Mouse (Mus musculus): ENCODE measurements at regions not wholly inside any gene's neighbourhood (a gene's known extent, or its start where the extent isn't known, plus 50 kb on each side); places are given as distances from the start of the nearest gene placed in this dataset.

- Histone ChIP-seq H3K27me3 (ENCODE audit: control insufficient read depth in 1 of 2, insufficient read depth in 2 of 2, low read length in 2 of 2) (no peaks in the 10 kb centered on the region), H3K4me1 (ENCODE audit: control insufficient read depth in 1 of 2, insufficient read depth in 2 of 2, low read length in 2 of 2) (no peaks in the 10 kb centered on the region), H3K4me3 (ENCODE audit: control insufficient read depth in 1 of 2, insufficient read depth in 1 of 2, low read depth in 2 of 2, low read length in 2 of 2) (no peak overlapping the region), H3K27ac (ENCODE audit: control insufficient read depth, low read depth, low read length) (no peak overlapping the region), H3K9ac (ENCODE audit: control insufficient read depth, low read depth, low read length, poor library complexity, severe bottlenecking) (no peak overlapping the region), H3K9me3 (replicated peaks; ENCODE audit: insufficient read depth, low read length) (no peaks in the 10 kb centered on the region), H3K79me2 (ENCODE audit: control insufficient read depth, insufficient read depth, low read length, poor library complexity) (no peaks in the 10 kb centered on the region), H3K36me3 (ENCODE audit: control insufficient read depth in 1 of 2, insufficient read depth in 2 of 2, low read length in 2 of 2) (no peaks in the 10 kb centered on the region)
- no peak for DNase-seq (ENCODE audit: low read depth, low spot score)
- TF ChIP-seq KAT2A (conservative IDR thresholded peaks at IDR 0.05; ENCODE audit: low read depth, low read length) = no peak
- no peak for TF ChIP-seq CHD2 (IDR thresholded peaks at IDR 0.05; ENCODE audit: low read length)
These were observed 197.8 kb downstream of the Hs3st1 start for GRCm38 (mm10) chr5:39557376-39558001.

DNA sequence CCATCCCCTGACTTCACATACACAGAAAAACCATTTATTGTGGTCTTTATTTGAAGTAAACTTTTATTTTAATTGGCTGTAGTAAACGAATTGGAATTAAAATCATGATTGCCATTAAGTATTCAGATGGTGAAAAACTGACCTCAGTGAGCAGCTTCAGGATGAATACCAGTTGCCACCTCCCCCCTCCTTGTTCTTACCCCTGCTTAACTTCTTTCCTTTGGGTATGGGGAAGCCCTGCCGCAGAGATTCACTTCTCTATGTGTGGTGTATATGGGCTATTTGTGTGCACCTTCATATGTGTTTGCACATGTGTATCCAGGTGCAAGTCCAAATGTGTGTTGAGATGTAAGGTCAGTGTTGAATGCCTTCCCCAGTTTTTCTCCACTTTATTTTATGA, 218.2 kb downstream of the Hs3st1 start:
- DNase-seq (ENCODE audit: low read depth, low spot score) = no peak
- H3K9ac ChIP-seq (ENCODE audit: control insufficient read depth, low read depth, low read length, poor library complexity, severe bottlenecking) = no peak overlapping the region
- H3K36me3 ChIP-seq (ENCODE audit: control insufficient read depth in 1 of 2, insufficient read depth in 2 of 2, low read length in 2 of 2) = no peaks in the 10 kb centered on the region
- no peak overlapping the region for H3K27ac ChIP-seq (ENCODE audit: control insufficient read depth, low read depth, low read length)
- no peaks in the 10 kb centered on the region for H3K79me2 ChIP-seq (ENCODE audit: control insufficient read depth, insufficient read depth, low read length, poor library complexity)
- H3K27me3 ChIP-seq (ENCODE audit: control insufficient read depth in 1 of 2, insufficient read depth in 2 of 2, low read length in 2 of 2) = no peaks in the 10 kb centered on the region
- no peaks in the 10 kb centered on the region for H3K9me3 ChIP-seq (replicated peaks; ENCODE audit: insufficient read depth, low read length)
- TF ChIP-seq TAL1 (IDR thresholded peaks at IDR 0.05; ENCODE audit: low read length) (no peak), MAFK (IDR thresholded peaks at IDR 0.05; ENCODE audit: borderline replicate concordance, low read depth, low read length) (no peak), ZKSCAN1 (IDR thresholded peaks at IDR 0.05; ENCODE audit: low read depth, low read length) (no peak), E2F4 (IDR thresholded peaks at IDR 0.05; ENCODE audit: borderline replicate concordance, low read depth, low read length) (no peak), ZNF384 (IDR thresholded peaks at IDR 0.05; ENCODE audit: low read depth, low read length) (no peak), MYC (IDR thresholded peaks at IDR 0.05; ENCODE audit: low read depth, low read length) (no peak), RCOR1 (IDR thresholded peaks at IDR 0.05; ENCODE audit: low read depth, low read length) (no peak), SMC3 (IDR thresholded peaks at IDR 0.05; ENCODE audit: low read depth, low read length) (no peak), MYB (IDR thresholded peaks at IDR 0.05; ENCODE audit: low read depth, low read length) (no peak), UBTF (IDR thresholded peaks at IDR 0.05; ENCODE audit: borderline replicate concordance, insufficient read depth, low read depth, low read length) (no peak), SIN3A (IDR thresholded peaks at IDR 0.05; ENCODE audit: low read length) (no peak), MAX (IDR thresholded peaks at IDR 0.05; ENCODE audit: low read length) (no peak), NELFE (IDR thresholded peaks at IDR 0.05; ENCODE audit: low read depth, low read length) (no peak)
- no peak overlapping the region for H3K4me3 ChIP-seq (ENCODE audit: control insufficient read depth in 1 of 2, insufficient read depth in 1 of 2, low read depth in 2 of 2, low read length in 2 of 2)
- H3K4me1 ChIP-seq (ENCODE audit: control insufficient read depth in 1 of 2, insufficient read depth in 2 of 2, low read length in 2 of 2) = no peaks in the 10 kb centered on the region

DNA sequence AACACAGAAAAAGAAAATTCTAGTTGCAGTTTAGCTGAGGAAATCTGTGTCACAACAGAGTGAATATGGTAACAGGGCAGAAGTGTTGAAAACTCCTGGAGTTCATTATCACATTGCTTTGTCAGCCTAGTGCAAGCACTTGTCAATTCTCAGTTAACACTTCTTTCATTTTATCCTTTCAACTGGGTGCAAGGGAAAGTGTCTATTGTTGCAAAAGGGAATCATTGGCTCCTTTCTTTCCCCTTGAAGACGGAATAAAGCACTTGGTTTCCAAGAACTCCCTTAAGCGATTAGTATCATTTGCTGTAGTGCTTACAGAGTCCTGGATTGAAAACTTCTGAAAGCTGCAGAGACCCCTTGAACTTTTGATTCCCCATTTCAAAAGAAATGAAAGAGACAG, 218.9 kb downstream of the Hs3st1 start:
- TF ChIP-seq EP300 (IDR thresholded peaks at IDR 0.05; ENCODE audit: low read depth in 1 of 2, low read length in 2 of 2) (no peak), ZKSCAN1 (IDR thresholded peaks at IDR 0.05; ENCODE audit: low read depth, low read length) (no peak), MYB (IDR thresholded peaks at IDR 0.05; ENCODE audit: low read depth, low read length) (no peak), TCF12 (IDR thresholded peaks at IDR 0.05; ENCODE audit: low read depth, low read length) (no peak), UBTF (IDR thresholded peaks at IDR 0.05; ENCODE audit: borderline replicate concordance, insufficient read depth, low read depth, low read length) (no peak), RAD21 (IDR thresholded peaks at IDR 0.05; ENCODE audit: low read depth, low read length) (no peak), KAT2A (conservative IDR thresholded peaks at IDR 0.05; ENCODE audit: low read depth, low read length) (no peak)
- Histone ChIP-seq H3K9ac (ENCODE audit: control insufficient read depth, low read depth, low read length, poor library complexity, severe bottlenecking) (no peak overlapping the region), H3K36me3 (ENCODE audit: control insufficient read depth in 1 of 2, insufficient read depth in 2 of 2, low read length in 2 of 2) (no peaks in the 10 kb centered on the region), H3K79me2 (ENCODE audit: control insufficient read depth, insufficient read depth, low read length, poor library complexity) (no peaks in the 10 kb centered on the region), H3K27ac (ENCODE audit: control insufficient read depth, low read depth, low read length) (no peak overlapping the region), H3K9me3 (replicated peaks; ENCODE audit: insufficient read depth, low read length) (no peaks in the 10 kb centered on the region), H3K27me3 (ENCODE audit: control insufficient read depth in 1 of 2, insufficient read depth in 2 of 2, low read length in 2 of 2) (no peaks in the 10 kb centered on the region), H3K4me3 (ENCODE audit: control insufficient read depth in 1 of 2, insufficient read depth in 1 of 2, low read depth in 2 of 2, low read length in 2 of 2) (no peak overlapping the region), H3K4me1 (ENCODE audit: control insufficient read depth in 1 of 2, insufficient read depth in 2 of 2, low read length in 2 of 2) (no peaks in the 10 kb centered on the region)
- DNase-seq (ENCODE audit: low read depth, low spot score) = no peak
